Mouse (Mus musculus) stomach, postnatal 0 days (tissue): Measurements from ENCODE around the gene Crybb2. TPM values are rescaled to one million over a fixed set of nuclear protein-coding genes. Genes with fewer than 3 reads are reported as not detected.

Experiments used
- ATAC-seq: fragments of 200-750 bp; cut with Nextera tagmentation; 2 replicates; pipeline ENCODE4 v1.8.0; 2017; ENCODE audit not compliant: low FRiP score, low TSS enrichment
- DNase-seq: peaks from one replicate; pipeline ENCODE4 v3.0.0-alpha.2; 2016; ENCODE audit warnings: low spot score
- H3K27ac ChIP-seq: fragments of 300-500 bp; sonication (generic); replicated peaks from 2 replicates; pipeline ENCODE4 v1.5.1; 2014; ENCODE audit warnings: mild to moderate bottlenecking, control low read depth
- H3K27me3 ChIP-seq: fragments of 300-500 bp; sonication (generic); 2 replicates; pipeline ENCODE4 v1.6.1; 2014; ENCODE audit warnings: low read length; ENCODE audit not compliant: control insufficient read depth, insufficient read depth
- H3K36me3 ChIP-seq: fragments of 300-500 bp; sonication (generic); 2 replicates; pipeline ENCODE4 v1.6.1; 2014; ENCODE audit warnings: low read length, mixed read lengths; ENCODE audit not compliant: control insufficient read depth, insufficient read depth
- H3K4me1 ChIP-seq: fragments of 300-500 bp; sonication (generic); replicated peaks from 2 replicates; pipeline ENCODE4 v1.6.1; 2014; ENCODE audit warnings: antibody characterized with exemption; ENCODE audit not compliant: control insufficient read depth, insufficient read depth
- H3K4me2 ChIP-seq: fragments of 300-500 bp; sonication (generic); replicated peaks from 2 replicates; pipeline ENCODE4 v1.6.1; 2014; ENCODE audit warnings: low read depth, mild to moderate bottlenecking, control low read depth, moderate library complexity
- H3K4me3 ChIP-seq: fragments of 300-500 bp; sonication (generic); 2 replicates; pipeline ENCODE4 v1.5.1; 2014; ENCODE audit warnings: low read depth, low read length, control low read depth
- H3K9ac ChIP-seq: fragments of 300-500 bp; sonication (generic); 2 replicates; pipeline ENCODE4 v1.6.1; 2014; ENCODE audit warnings: mild to moderate bottlenecking, low read length, control low read depth, mixed read lengths
- H3K9me3 ChIP-seq: fragments of 300-500 bp; sonication (generic); 2 replicates; pipeline ENCODE4 v1.6.1; 2016; ENCODE audit warnings: low read length; ENCODE audit not compliant: control insufficient read depth
- CTCF ChIP-seq: IDR thresholded peaks from 2 replicates; pipeline ENCODE4 v1.5.1; 2016; ENCODE audit warnings: antibody characterized with exemption, low read depth, mild to moderate bottlenecking, moderate library complexity
- EP300 ChIP-seq: optimal IDR thresholded peaks from 2 replicates; pipeline ENCODE3; 2016; ENCODE audit warnings: antibody characterized with exemption
- WGBS: fragments of 180-500 bp; shearing (Covaris S2); extraction: QIAGEN DNeasy Blood & Tissue Kit; methylation state at CpG from one replicate; pipeline ENCODE4 v1.1.7; 2014; 5-methylcytosine and 5-hydroxymethylcytosine counted together
- polyA plus RNA-seq: library from polyadenylated mRNA; unstranded; fragments of >200 nt; fragmentation: Nextera tagmentation; extraction: Ambion mirVana; gene quantifications from 2 replicates; pipeline ENCODE4 v1.2.1, GENCODE M21; 2015

Crybb2 gene
- polyA plus RNA-seq, 1 experiment from 2014 or later, result not detected

DNA sequence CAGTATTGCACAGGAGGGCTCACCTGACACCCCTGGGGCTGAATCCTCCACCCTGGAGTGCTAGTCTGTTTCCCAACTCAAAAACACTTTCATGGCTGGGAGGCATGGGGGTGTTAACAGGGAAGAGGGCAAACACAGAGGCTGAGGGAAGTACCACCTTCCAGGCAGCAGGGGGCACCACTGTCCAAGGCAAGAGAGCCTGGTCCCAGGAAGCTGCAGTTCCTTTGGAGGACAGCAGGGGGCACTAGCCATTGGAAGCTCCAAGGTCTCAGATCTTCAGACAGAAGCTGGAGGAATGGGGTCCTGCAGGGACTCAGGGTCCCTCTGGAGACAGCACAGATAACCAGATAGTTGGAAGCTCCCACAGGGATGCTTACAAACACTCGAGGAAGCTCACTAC, 29.6 kb upstream of the Crybb2 start:
- ATAC-seq (peak; percentile 19), DNase-seq (peak; percentile 90)
- WGBS, result 33% methylated on average over 1 of the region's 1 CpGs
- Histone ChIP-seq H3K36me3 (peaks cover 12% of the 10 kb centered on the region), H3K4me3 (no peak overlapping the region), H3K9ac (no peak overlapping the region), H3K4me1 (no peaks in the 10 kb centered on the region), H3K9me3 (no peaks in the 10 kb centered on the region), H3K27me3 (no peaks in the 10 kb centered on the region), H3K27ac (no peak overlapping the region), H3K4me2 (no peak overlapping the region)
- peak; percentile 100 for TF ChIP-seq CTCF
- TF ChIP-seq EP300, result no peak

DNA sequence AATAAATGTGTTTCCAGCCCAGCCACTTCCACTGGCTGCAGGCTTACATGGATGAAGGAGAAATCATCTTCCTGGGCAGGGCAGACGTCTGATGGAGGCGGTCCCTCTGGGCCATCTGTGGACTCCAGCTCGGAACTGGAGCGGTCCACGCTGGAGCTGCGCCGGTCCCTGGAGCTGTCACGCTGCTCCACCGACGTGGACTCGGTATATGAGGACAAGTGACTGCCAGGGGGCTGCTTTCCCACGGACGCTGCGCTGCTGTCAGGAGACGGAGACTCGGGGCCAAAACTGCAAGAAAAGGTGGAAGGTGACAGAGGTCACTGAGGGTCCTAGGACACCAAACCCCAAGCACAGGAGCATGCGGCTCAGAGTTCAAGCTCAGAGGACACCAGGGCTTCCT, 27.6 kb upstream of the Crybb2 start:
- H3K4me2 ChIP-seq, result no peak overlapping the region
- no peak for DNase-seq
- no peak overlapping the region for H3K27ac ChIP-seq
- no peaks in the 10 kb centered on the region for H3K4me1 ChIP-seq
- 95% methylated on average over 17 of the region's 17 CpGs for WGBS
- H3K36me3 ChIP-seq, result peaks cover 12% of the 10 kb centered on the region
- no peak overlapping the region for H3K4me3 ChIP-seq
- H3K9me3 ChIP-seq, result no peaks in the 10 kb centered on the region
- no peak for ATAC-seq
- TF ChIP-seq CTCF (no peak), EP300 (no peak)
- no peaks in the 10 kb centered on the region for H3K27me3 ChIP-seq
- H3K9ac ChIP-seq, result no peak overlapping the region

DNA sequence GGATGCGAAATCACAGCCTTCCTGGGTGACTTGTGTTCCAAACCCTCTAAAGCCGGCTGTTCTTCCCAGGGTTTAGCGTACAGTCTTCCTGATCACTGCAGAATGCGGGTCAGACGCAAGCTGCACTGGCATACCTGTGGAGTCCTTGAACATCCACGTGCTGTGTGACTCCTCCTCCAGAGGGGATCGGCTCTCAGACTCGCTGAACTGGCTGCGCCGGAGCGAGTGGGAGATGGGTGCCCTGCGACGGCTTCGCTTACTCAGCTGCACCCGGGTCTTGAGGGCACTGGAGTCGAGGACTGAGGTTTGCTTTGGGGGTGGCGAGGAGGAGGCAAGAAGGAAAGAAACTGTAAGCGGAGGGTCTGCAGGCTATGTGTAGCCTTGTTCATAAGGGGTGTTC, 25.5 kb upstream of the Crybb2 start:
- DNase-seq, result no peak
- Histone ChIP-seq H3K9ac (no peak overlapping the region), H3K9me3 (no peaks in the 10 kb centered on the region), H3K36me3 (peaks cover 16% of the 10 kb centered on the region), H3K27me3 (no peaks in the 10 kb centered on the region), H3K4me1 (no peaks in the 10 kb centered on the region), H3K27ac (no peak overlapping the region), H3K4me2 (no peak overlapping the region), H3K4me3 (no peak overlapping the region)
- TF ChIP-seq EP300 (no peak), CTCF (no peak)
- ATAC-seq, result no peak
- 78% methylated on average over 18 of the region's 18 CpGs for WGBS

DNA sequence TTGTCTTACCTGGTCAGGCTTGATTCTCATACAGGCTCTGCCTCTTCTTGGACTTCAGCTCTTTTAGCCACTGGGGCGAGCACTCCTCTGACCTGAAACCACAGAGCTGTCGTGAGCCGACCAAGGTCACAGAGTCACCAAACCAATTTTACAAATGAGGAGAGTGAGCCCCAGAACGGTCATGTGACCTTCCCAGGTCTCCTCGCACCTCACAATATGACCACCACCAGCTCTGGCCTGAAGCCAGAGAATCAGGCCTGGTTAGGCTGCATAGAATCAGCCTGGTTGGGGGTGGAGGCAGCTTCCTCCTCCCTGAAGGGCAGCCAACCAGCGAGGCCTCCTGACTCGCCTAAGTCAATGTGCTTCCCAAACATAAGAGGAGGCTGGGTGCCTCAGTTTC, 22.5 kb upstream of the Crybb2 start:
- no peak overlapping the region for H3K9ac ChIP-seq
- DNase-seq, result no peak
- H3K9me3 ChIP-seq, result no peaks in the 10 kb centered on the region
- no peak overlapping the region for H3K4me2 ChIP-seq
- TF ChIP-seq EP300 (no peak), CTCF (no peak)
- no peak overlapping the region for H3K27ac ChIP-seq
- H3K4me1 ChIP-seq, result no peaks in the 10 kb centered on the region
- H3K27me3 ChIP-seq, result no peaks in the 10 kb centered on the region
- 65% methylated on average over 7 of the region's 7 CpGs for WGBS
- no peak overlapping the region for H3K4me3 ChIP-seq
- no peak for ATAC-seq
- H3K36me3 ChIP-seq, result peaks cover 18% of the 10 kb centered on the region

DNA sequence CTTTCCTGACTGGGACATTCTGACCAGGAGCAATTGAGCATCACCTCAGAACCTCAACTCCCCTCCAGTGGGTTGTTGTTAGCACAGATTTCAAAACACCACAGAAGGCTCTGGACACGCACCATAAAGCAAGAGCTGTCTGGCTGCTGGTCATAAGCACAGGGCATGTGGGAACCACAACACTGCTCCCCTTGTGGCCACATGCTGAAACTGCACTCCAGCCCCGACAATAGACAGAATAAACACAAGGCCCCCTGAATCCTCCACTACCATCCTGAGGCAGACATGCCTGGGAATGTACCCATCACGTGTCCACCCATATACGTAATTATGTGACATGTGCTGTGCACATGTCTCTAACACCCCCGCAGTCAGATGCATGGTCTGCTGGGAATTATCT, 21.2 kb upstream of the Crybb2 start:
- 63% methylated on average over 5 of the region's 5 CpGs for WGBS
- no peak for TF ChIP-seq EP300
- peak; percentile 83 for TF ChIP-seq CTCF
- H3K27me3 ChIP-seq, result no peaks in the 10 kb centered on the region
- peak; percentile 26; the same call in 1 of the 2 replicates for ATAC-seq
- DNase-seq, result peak; percentile 47
- no peak overlapping the region for H3K4me3 ChIP-seq
- no peak overlapping the region for H3K9ac ChIP-seq
- no peak overlapping the region for H3K27ac ChIP-seq
- H3K4me2 ChIP-seq, result no peak overlapping the region
- no peaks in the 10 kb centered on the region for H3K9me3 ChIP-seq
- H3K4me1 ChIP-seq, result no peaks in the 10 kb centered on the region
- H3K36me3 ChIP-seq, result peaks cover 11% of the 10 kb centered on the region

DNA sequence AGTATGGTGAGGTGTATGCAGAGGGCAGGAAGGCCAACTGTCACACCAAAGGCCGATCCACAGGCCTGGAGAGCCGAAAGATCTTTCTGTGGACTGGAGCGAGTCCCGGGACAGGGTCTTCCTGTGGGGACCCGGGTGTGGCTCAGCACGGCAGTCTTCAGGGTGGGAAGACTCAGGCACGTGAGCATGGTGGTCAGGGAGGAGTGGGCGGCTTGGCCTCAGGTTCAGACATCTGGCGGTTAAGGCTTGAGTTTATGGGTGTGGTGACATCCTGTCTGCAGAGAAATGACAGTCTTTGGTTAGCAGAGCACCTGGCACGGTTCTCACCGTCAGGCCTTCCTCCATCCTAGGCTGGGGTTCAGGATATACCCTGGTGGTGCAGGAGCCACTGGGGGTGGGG, 20.8 kb upstream of the Crybb2 start:
- DNase-seq, result no peak
- 88% methylated on average over 11 of the region's 11 CpGs for WGBS
- no peak overlapping the region for H3K9ac ChIP-seq
- TF ChIP-seq EP300 (no peak), CTCF (no peak)
- H3K9me3 ChIP-seq, result no peaks in the 10 kb centered on the region
- H3K36me3 ChIP-seq, result peaks cover 11% of the 10 kb centered on the region
- no peaks in the 10 kb centered on the region for H3K4me1 ChIP-seq
- H3K4me2 ChIP-seq, result no peak overlapping the region
- no peak overlapping the region for H3K27ac ChIP-seq
- no peaks in the 10 kb centered on the region for H3K27me3 ChIP-seq
- H3K4me3 ChIP-seq, result no peak overlapping the region
- no peak for ATAC-seq
